Mouse (Mus musculus) ES-Bruce4 (cell line): ENCODE measurements around the gene Narfl. TPM values are rescaled to one million over a fixed set of nuclear protein-coding genes. Genes with fewer than 3 reads are reported as not detected.

ENCODE experiments used
- H3K27ac ChIP-seq: 2 replicates; pipeline ENCODE4 v1.5.1; 2012; ENCODE audit warnings: low read length, inconsistent platforms; ENCODE audit not compliant: insufficient read depth
- H3K27me3 ChIP-seq: 2 replicates; pipeline ENCODE4 v1.6.1; 2012; ENCODE audit warnings: mild to moderate bottlenecking, low read length, inconsistent platforms; ENCODE audit not compliant: control insufficient read depth, poor library complexity, insufficient read depth, severe bottlenecking
- H3K36me3 ChIP-seq: 2 replicates; pipeline ENCODE4 v1.6.1; 2012; ENCODE audit warnings: inconsistent platforms, mild to moderate bottlenecking, low read length, moderate library complexity; ENCODE audit not compliant: control insufficient read depth, poor library complexity, insufficient read depth, severe bottlenecking
- H3K4me1 ChIP-seq: one replicate; pipeline ENCODE4 v1.8.1; 2011; ENCODE audit warnings: low read length; ENCODE audit not compliant: control insufficient read depth, insufficient read depth
- H3K4me3 ChIP-seq: 2 replicates; pipeline ENCODE4 v1.5.1; 2011; ENCODE audit warnings: low read depth, mild to moderate bottlenecking, low read length
- H3K9ac ChIP-seq: 2 replicates; pipeline ENCODE4 v1.6.1; 2012; ENCODE audit warnings: low read depth, mild to moderate bottlenecking, inconsistent platforms; ENCODE audit not compliant: poor library complexity, severe bottlenecking
- H3K9me3 ChIP-seq: replicated peaks from 2 replicates; pipeline ENCODE4 v1.6.1; 2012; ENCODE audit warnings: mild to moderate bottlenecking, low read length, inconsistent platforms; ENCODE audit not compliant: control insufficient read depth, poor library complexity, insufficient read depth, severe bottlenecking
- CTCF ChIP-seq: IDR thresholded peaks from one replicate; pipeline ENCODE4 v1.8.1; 2011; ENCODE audit warnings: low read depth, low read length
- EP300 ChIP-seq: IDR thresholded peaks from 2 replicates; pipeline ENCODE4 v1.6.1; 2011; ENCODE audit warnings: low read depth, low read length; ENCODE audit not compliant: insufficient read depth
- POLR2A ChIP-seq: IDR thresholded peaks from one replicate; pipeline ENCODE4 v1.8.1; 2011; ENCODE audit warnings: low read length; ENCODE audit not compliant: insufficient read depth
- polyA plus RNA-seq: library from polyadenylated mRNA; stranded (reverse); fragments of >200 nt; gene quantifications from 2 replicates; pipeline ENCODE4 v1.2.4, GENCODE M21; 2011; ENCODE audit warnings: low read depth; ENCODE audit not compliant: missing spikeins, insufficient read depth, insufficient read length

Narfl gene
- polyA plus RNA-seq, 1 experiment = 21.3 TPM

DNA sequence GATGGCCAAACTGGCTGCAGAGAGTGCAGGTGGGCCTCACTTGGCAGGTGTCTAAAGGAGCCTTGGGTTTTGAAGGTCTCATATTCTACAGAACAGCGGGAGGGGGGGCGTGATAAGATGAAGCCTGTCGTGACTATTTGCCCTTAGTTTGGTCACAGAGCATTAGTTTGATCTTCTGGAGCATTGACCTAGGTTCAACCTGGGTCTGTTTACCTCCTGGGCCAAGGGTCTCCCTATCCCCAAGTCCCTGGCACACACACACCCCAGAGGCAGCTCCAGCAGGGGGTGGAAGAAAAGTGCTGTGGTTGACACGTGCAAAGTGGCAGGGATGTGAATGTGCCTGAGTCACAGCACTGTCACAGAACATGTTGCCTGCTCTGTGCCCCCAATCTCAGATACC, 37.3 kb downstream of the Narfl start:
- Histone ChIP-seq H3K27ac (no peak overlapping the region), H3K9me3 (no peaks in the 10 kb centered on the region), H3K27me3 (no peaks in the 10 kb centered on the region), H3K36me3 (no peaks in the 10 kb centered on the region), H3K4me1 (no peaks in the 10 kb centered on the region), H3K9ac (no peak overlapping the region), H3K4me3 (no peak overlapping the region)
- TF ChIP-seq POLR2A (no peak), EP300 (no peak), CTCF (no peak)

DNA sequence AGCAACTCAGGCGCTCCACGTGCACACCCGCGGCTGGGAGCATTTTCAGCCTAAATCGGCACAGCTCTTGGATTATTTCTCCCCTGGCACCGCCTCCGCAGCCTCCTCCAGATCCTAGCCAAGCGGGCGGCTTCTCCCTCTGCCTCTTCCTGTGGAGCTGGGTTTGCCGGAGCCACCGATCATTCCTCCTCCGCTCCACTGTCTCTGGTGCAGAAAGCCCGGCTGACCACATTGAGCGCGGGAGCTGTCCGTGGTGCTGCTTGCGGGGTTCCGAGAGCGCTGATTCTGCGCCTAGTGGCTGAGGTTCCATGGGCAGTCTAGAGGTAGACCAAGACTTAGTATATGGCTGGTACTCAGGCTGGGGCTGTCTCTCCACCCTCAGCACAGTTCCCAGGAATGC, 39.9 kb downstream of the Narfl start:
- Histone ChIP-seq H3K4me1 (no peaks in the 10 kb centered on the region), H3K27me3 (no peaks in the 10 kb centered on the region), H3K27ac (no peak overlapping the region), H3K9me3 (no peaks in the 10 kb centered on the region), H3K9ac (no peak overlapping the region), H3K36me3 (no peaks in the 10 kb centered on the region), H3K4me3 (no peak overlapping the region)
- TF ChIP-seq POLR2A (no peak), CTCF (peak; percentile 40)

DNA sequence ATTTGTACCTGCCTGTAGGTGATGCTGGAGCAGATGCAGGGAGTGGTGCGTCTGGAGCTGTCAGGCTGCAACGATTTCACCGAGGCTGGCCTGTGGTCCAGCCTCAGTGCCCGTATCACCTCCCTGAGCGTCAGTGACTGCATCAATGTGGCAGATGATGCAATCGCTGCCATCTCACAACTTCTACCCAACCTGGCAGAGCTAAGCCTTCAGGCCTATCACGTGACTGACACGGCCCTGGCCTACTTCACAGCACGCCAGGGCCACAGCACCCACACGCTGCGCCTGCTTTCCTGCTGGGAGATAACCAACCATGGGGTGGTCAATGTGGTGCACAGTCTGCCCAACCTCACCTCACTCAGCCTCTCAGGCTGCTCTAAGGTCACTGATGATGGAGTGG, 44.1 kb downstream of the Narfl start:
- H3K9me3 ChIP-seq = no peaks in the 10 kb centered on the region
- H3K4me1 ChIP-seq = no peaks in the 10 kb centered on the region
- H3K9ac ChIP-seq = no peak overlapping the region
- H3K36me3 ChIP-seq = no peaks in the 10 kb centered on the region
- TF ChIP-seq POLR2A = no peak
- no peak for TF ChIP-seq EP300
- no peak for TF ChIP-seq CTCF
- H3K27ac ChIP-seq = no peak overlapping the region
- no peaks in the 10 kb centered on the region for H3K27me3 ChIP-seq
- no peak overlapping the region for H3K4me3 ChIP-seq

DNA sequence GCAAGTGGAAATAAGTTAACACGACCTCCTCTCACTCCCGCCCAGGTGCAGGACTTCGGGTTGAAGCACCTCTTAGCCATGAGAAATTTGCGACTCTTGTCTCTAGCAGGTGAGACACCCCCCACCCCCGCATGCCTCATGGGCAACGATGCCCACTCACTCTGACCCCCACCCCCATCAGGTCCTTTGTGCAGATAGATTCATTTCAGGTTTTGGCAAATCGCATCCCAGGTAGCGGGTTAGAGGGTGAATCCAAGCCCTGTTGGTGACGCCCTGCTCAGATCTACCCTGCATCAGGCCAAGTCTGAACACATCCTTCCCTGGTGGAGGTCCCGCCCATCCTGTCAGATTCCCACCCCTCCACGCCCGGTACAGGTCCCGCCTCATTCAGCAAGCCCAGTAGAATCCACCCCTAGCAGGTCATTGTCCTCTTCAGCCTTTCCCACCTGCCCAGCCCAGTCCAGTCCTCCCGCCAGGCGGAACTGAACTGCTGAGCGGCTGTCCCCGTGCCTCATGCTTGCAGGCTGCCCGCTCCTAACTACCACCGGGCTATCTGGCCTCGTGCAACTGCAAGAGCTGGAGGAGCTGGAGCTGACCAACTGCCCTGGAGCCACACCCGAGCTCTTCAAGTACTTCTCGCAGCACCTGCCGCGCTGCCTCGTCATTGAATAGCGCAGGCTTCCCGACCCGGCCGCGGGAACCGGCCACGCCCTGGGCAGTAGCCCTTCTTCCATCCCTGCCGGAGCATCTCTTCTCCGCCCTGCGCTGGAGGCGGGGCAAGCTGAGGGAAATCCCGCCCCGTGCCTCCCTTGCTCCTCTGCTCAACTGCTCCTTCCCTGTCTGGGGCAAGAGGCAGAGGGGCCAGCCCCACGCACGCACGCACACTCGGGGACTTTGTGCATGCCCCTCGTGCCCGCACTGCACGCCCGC, 45.5 kb downstream of the Narfl start:
- no peak for TF ChIP-seq EP300
- TF ChIP-seq POLR2A = peak; percentile 12
- no peaks in the 10 kb centered on the region for H3K36me3 ChIP-seq
- H3K27me3 ChIP-seq = no peaks in the 10 kb centered on the region
- H3K4me3 ChIP-seq = peak overlapping the region; percentile 59
- H3K9ac ChIP-seq = peak overlapping the region; percentile 42; the same call in 1 of the 2 replicates
- no peaks in the 10 kb centered on the region for H3K4me1 ChIP-seq
- H3K9me3 ChIP-seq = no peaks in the 10 kb centered on the region
- no peak overlapping the region for H3K27ac ChIP-seq

DNA sequence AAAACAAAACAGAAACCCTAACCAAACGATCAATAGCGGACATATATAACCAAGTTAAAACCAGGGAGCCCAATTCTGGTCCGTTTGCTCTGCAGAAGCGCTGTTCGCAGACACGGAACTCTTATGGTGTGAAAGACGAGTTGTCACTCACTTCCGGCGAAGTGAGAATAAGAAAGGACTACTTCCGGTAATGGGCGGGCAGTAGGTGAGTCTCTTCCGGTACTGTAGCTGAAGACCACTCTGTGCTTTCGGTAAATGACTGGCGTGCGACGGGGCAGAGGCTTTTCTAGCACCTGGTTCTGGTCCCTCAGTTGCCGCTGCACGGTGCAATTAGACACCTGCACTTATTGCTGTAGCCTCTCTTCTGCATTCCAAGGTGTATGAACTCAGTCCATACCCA, 49.9 kb downstream of the Narfl start, which contains the start of gene Wdr24:
Gene Wdr24 (plus strand): TSS at position 176 of the 400 bp plus-strand sequence.
- Histone ChIP-seq H3K9ac (peak within 1 kb of the TSS; percentile 60), H3K9me3 (no peaks in the 10 kb centered on the region), H3K4me3 (peak within 1 kb of the TSS; percentile 93), H3K27ac (no peak within 1 kb of the TSS), H3K4me1 (no peaks in the 10 kb centered on the region), H3K36me3 (no peaks in the 10 kb centered on the region; the same call in 1 of the 2 replicates), H3K27me3 (no peaks in the 10 kb centered on the region)
- TF ChIP-seq EP300 = no peak
- no peak for TF ChIP-seq CTCF
- TF ChIP-seq POLR2A = no peak

DNA sequence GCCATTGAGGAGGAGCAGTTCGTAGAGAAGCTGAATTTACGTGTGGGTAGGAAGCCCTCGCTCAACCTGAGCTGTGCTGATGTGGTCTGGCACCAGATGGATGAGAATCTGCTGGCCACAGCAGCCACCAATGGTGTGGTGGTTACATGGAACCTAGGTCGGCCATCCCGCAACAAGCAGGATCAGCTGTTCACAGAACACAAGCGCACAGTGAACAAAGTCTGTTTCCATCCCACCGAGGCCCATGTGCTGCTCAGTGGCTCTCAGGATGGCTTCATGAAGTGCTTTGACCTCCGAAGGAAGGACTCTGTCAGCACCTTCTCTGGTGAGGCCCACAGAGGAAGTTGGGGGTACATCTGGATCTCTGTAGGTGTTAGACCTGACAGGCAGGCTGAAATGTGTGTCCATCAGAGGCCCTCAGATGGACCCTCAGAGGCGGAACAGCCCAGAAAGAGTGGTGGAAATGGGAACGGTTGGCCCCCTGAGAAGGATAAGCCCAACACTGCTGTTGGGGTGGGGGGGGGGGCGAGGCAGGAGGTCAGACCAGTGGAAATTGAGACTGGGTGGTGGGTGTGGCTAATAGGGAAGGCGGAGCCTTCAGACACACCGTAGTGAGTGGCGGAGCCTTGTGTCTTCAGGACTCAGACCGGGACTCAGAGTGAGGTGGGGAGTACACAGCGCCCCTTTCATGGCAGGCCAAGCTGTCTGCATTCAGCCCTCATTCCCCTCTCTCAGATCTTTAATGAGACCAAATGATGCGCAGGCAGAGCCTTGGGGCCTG, 51.0 kb downstream of the Narfl start:
- no peaks in the 10 kb centered on the region for H3K9me3 ChIP-seq
- no peak overlapping the region for H3K27ac ChIP-seq
- no peaks in the 10 kb centered on the region for H3K27me3 ChIP-seq
- TF ChIP-seq CTCF = no peak
- TF ChIP-seq POLR2A = no peak
- TF ChIP-seq EP300 = no peak
- H3K4me1 ChIP-seq = no peaks in the 10 kb centered on the region
- no peaks in the 10 kb centered on the region; the same call in 1 of the 2 replicates for H3K36me3 ChIP-seq
- peak overlapping the region; percentile 93 for H3K4me3 ChIP-seq
- 0 out of 2 replicates have a peak overlapping the region, but pooled peaks have one; percentile 60 for H3K9ac ChIP-seq
